Mouse (Mus musculus) liver, embryonic 16.5 days (tissue): ENCODE measurements at regions not wholly inside any gene's neighbourhood (a gene's known extent, or its start where the extent isn't known, plus 50 kb on each side); places are given as distances from the start of the nearest gene placed in this dataset.

Source experiments
- ATAC-seq: fragments of 200-750 bp; cut with Nextera tagmentation; 2 replicates; pipeline ENCODE4 v1.8.0; 2017; ENCODE audit warnings: low read depth, mild to moderate bottlenecking, moderate number of reproducible peaks, moderate library complexity
- H3K27ac ChIP-seq: fragments of 300-500 bp; sonication (generic); 2 replicates; pipeline ENCODE4 v1.5.1; 2014; ENCODE audit warnings: mild to moderate bottlenecking, low read length
- H3K27me3 ChIP-seq: fragments of 300-500 bp; sonication (generic); 2 replicates; pipeline ENCODE4 v1.6.1; 2014; ENCODE audit warnings: low read depth, low read length, mixed read lengths; ENCODE audit not compliant: control insufficient read depth, insufficient read depth
- H3K36me3 ChIP-seq: fragments of 300-500 bp; sonication (generic); 2 replicates; pipeline ENCODE4 v1.6.1; 2014; ENCODE audit warnings: mild to moderate bottlenecking; ENCODE audit not compliant: control insufficient read depth, insufficient read depth
- H3K4me1 ChIP-seq: fragments of 300-500 bp; sonication (generic); 2 replicates; pipeline ENCODE4 v1.6.1; 2014; ENCODE audit warnings: low read depth, low read length, mixed read lengths; ENCODE audit not compliant: control insufficient read depth
- H3K4me2 ChIP-seq: fragments of 300-500 bp; sonication (generic); 2 replicates; pipeline ENCODE4 v1.6.1; 2014; ENCODE audit warnings: low read depth, low read length, mixed read lengths
- H3K4me3 ChIP-seq: fragments of 300-500 bp; sonication (generic); 2 replicates; pipeline ENCODE4 v1.5.1; 2014; ENCODE audit warnings: low read depth, mild to moderate bottlenecking, low read length
- H3K9ac ChIP-seq: fragments of 300-500 bp; sonication (generic); 2 replicates; pipeline ENCODE4 v1.6.1; 2014; ENCODE audit warnings: low read depth, low read length
- H3K9me3 ChIP-seq: fragments of 300-500 bp; sonication (generic); replicated peaks from 2 replicates; pipeline ENCODE4 v1.6.1; 2016; ENCODE audit warnings: low read length; ENCODE audit not compliant: control insufficient read depth
- WGBS: fragments of 180-500 bp; shearing (Covaris S2); extraction: QIAGEN DNeasy Blood & Tissue Kit; methylation state at CpG from one replicate; pipeline ENCODE4 v1.1.7; 2014; ENCODE audit not compliant: insufficient replicate concordance; 5-methylcytosine and 5-hydroxymethylcytosine counted together

DNA sequence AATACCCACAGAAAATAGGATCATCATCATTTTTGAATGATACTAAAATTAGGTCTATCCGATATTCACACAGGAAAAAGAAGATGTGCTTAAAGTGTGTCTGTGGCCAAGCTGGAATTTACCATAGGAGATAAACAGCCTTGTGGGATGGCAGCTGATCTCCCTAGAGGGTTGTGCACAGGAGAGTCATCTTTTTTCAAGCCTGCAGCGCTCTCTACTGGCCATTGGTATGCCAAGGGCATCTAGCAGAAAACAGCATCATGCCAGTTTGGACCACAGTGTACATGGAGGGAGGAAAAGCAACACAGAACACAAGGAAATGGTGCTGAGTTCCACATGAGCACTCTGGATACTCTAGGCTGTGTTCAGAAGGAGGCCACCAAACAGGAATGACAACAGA lies 74.1 kb upstream of the Diaph3 start:
- Histone ChIP-seq H3K4me1 (no peaks in the 10 kb centered on the region), H3K36me3 (no peaks in the 10 kb centered on the region), H3K4me3 (no peak overlapping the region), H3K9ac (no peak overlapping the region), H3K27me3 (no peaks in the 10 kb centered on the region), H3K4me2 (no peak overlapping the region), H3K27ac (no peak overlapping the region), H3K9me3 (no peaks in the 10 kb centered on the region)
- no peak for ATAC-seq
- WGBS: 31% methylated on average over 2 of the region's 2 CpGs

DNA sequence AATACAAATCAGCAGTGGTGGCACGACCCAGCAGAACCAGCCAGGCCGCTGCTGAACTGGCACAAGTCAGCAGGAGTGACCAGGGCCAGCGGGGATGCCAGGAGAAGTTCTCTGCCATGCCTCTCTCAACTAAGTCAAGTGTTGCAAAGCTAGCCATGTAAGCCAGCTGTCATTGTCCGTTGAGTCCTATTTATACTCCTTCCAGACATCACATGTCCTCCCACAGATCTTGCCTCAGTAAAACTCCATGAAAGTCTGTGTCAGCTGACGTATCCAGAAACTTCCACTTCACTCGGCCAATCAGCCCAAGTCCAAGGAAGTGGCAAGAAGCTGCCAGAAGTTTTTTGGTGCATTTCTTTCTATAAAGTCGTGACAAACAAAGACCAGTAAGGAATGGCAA lies 76.0 kb upstream of the Diaph3 start:
- no peak overlapping the region for H3K9ac ChIP-seq
- no peaks in the 10 kb centered on the region for H3K9me3 ChIP-seq
- WGBS: 46% methylated on average over 7 of the region's 7 CpGs
- H3K36me3 ChIP-seq: no peaks in the 10 kb centered on the region
- H3K27me3 ChIP-seq: no peaks in the 10 kb centered on the region
- H3K4me3 ChIP-seq: no peak overlapping the region
- no peak overlapping the region for H3K4me2 ChIP-seq
- ATAC-seq: no peak
- no peaks in the 10 kb centered on the region for H3K4me1 ChIP-seq
- no peak overlapping the region for H3K27ac ChIP-seq

DNA sequence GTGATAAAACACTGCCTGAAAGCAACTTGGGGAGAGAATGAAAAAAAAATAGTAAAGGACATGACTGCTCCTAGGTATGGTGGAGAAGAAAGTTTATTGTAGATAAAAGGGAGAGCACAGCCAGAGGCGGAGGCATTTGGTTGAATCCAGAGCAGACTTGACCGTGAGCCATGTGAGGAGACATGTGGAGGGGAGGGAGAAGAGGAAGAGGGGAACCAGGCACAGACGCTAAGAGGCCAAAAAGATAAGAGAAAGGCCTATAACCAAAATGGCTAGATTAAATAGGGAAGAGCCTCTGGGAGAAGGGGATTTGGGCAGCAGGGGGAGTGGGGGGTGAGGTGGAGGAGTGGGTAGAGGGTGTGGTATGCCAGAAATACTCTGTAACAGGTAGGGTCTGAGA lies 78.9 kb upstream of the Diaph3 start:
- H3K4me1 ChIP-seq: no peaks in the 10 kb centered on the region
- no peak overlapping the region for H3K4me2 ChIP-seq
- no peak overlapping the region for H3K4me3 ChIP-seq
- H3K9me3 ChIP-seq: no peaks in the 10 kb centered on the region
- H3K27ac ChIP-seq: no peak overlapping the region
- WGBS: 56% methylated on average over 3 of the region's 3 CpGs
- no peak overlapping the region for H3K9ac ChIP-seq
- no peaks in the 10 kb centered on the region for H3K27me3 ChIP-seq
- H3K36me3 ChIP-seq: no peaks in the 10 kb centered on the region
- no peak for ATAC-seq

DNA sequence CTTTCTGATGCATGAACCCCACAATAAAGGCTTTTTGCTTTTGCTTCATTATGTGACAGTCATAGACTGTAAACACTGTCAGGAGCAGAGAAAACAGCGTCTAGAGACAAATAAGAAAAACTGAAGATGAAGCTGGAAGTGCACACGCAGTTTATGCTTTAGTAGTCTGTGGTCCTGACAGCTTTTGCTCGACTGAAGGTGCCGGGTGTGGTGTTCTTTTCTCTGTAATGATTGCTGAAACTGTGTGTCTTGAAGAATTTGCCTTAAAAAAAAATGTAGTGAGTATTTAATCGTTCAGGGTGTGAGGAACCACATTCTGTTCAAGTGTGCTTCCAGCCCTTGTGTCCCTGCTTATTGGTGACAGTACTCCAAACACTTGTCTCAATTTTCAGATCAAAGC lies 83.8 kb upstream of the Diaph3 start:
- 53% methylated on average over 5 of the region's 5 CpGs for WGBS
- Histone ChIP-seq H3K4me2 (no peak overlapping the region), H3K36me3 (no peaks in the 10 kb centered on the region), H3K9me3 (no peaks in the 10 kb centered on the region), H3K9ac (no peak overlapping the region), H3K4me3 (no peak overlapping the region), H3K27me3 (no peaks in the 10 kb centered on the region), H3K27ac (no peak overlapping the region), H3K4me1 (no peaks in the 10 kb centered on the region)
- ATAC-seq: no peak

DNA sequence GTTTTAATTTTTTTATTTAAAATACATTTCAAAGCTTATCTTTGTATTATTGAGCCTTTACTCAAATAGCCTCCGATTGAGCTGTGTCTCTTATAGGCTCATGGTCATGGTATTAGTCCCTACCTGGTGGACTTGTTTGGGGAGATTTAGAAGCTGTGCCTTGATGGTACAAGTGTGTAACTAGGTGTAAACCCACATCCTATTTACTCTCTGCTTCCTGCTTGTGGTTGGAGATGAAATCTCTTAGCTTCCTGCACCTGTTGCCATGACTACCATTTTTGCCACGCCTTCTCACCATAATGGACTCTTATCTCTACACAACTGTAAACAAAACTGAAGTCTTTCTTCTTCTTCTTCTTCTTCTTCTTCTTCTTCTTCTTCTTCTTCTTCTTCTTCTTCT lies 108.2 kb upstream of the Diaph3 start:
- Histone ChIP-seq H3K36me3 (no peaks in the 10 kb centered on the region), H3K4me3 (no peak overlapping the region), H3K9me3 (no peaks in the 10 kb centered on the region), H3K4me2 (no peak overlapping the region), H3K4me1 (no peaks in the 10 kb centered on the region), H3K27ac (no peak overlapping the region), H3K9ac (no peak overlapping the region), H3K27me3 (no peaks in the 10 kb centered on the region)
- 69% methylated on average over 2 of the region's 2 CpGs for WGBS
- no peak for ATAC-seq

DNA sequence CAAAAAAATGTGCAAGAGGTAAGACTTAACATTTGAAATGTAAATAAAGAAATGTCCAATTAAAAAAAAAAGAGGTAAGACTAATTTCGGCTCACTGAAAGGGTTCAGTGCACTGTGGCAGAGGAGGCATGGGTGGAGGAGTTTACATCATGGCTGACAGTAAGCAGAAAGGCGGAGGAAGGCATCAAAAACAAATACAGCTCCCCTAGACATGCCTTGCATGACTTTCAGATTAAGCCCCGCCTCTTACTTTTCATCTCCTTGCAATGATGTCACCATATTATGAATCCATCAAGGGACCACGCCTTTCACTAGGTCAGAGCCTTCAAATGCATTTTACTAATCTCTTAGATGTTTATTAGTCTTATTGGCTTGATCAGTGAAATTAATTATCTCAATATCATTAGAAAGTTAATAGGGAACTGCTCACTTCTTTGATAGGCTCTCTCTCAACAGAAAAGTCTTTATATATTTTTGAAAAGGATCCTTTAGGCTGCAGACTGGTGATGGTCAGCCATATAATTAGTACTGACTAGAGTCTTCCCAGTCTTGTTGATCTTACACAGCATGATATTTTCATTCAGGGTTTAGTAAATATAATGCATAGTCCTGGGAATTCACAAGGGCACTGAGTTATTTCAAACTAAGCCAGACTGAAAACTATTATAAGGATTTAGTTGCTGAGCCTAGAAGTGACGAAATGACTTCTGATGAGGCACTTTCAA lies 114.6 kb upstream of the Diaph3 start:
- WGBS: 52% methylated on average over 5 of the region's 5 CpGs
- ATAC-seq: no peak

DNA sequence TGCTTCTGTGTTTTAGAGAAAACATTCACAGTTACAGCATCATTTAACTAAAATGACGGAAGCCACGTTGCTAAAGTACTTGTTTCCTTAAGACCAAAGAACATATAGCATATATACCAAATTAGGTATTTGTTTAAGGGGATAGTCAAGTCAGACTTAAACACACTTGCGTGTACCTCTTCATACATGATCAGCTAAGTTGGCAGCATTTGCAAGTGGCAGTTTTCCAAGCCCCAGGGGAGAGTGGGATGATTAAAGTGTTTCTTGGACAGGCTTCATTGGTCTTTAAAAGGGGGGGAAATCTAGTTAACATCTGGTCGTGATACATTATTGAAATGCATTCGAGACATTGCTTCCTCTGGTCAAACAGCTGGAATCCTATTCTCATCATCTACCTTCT lies 120.7 kb upstream of the Diaph3 start:
- 68% methylated on average over 5 of the region's 5 CpGs for WGBS
- Histone ChIP-seq H3K27ac (no peak overlapping the region), H3K4me2 (no peak overlapping the region), H3K4me3 (no peak overlapping the region), H3K9me3 (no peaks in the 10 kb centered on the region), H3K27me3 (no peaks in the 10 kb centered on the region), H3K9ac (no peak overlapping the region), H3K4me1 (no peaks in the 10 kb centered on the region), H3K36me3 (no peaks in the 10 kb centered on the region)
- ATAC-seq: no peak

More for the DNA sequence above, 114.6 kb upstream of the Diaph3 start:
- Histone ChIP-seq H3K36me3 (no peaks in the 10 kb centered on the region), H3K4me3 (no peak overlapping the region), H3K9ac (no peak overlapping the region), H3K4me2 (no peak overlapping the region), H3K27ac (no peak overlapping the region), H3K4me1 (no peaks in the 10 kb centered on the region), H3K9me3 (no peaks in the 10 kb centered on the region), H3K27me3 (no peaks in the 10 kb centered on the region)

DNA sequence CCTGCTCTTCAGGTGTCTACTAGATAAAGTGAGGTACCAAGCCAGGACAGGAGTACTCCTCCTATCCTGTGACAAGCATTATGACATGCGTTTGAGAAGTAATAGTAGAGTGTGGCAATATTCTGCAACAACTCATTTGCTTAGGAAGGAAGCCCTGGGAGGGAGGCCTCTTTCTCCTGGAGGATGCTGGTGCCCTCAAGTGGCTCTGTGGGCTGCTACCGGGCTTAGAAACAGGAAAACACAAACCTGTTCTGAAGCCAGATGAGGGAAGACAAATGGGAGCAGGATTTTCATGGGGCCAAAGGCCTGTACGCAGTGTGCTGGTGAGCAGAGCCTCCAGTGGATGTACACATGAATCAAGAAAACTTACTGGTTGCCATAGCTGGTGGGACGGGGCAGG lies 123.8 kb upstream of the Diaph3 start:
- no peak for ATAC-seq
- H3K4me3 ChIP-seq: no peak overlapping the region
- no peaks in the 10 kb centered on the region for H3K4me1 ChIP-seq
- H3K27me3 ChIP-seq: no peaks in the 10 kb centered on the region
- 71% methylated on average over 4 of the region's 4 CpGs for WGBS
- H3K36me3 ChIP-seq: no peaks in the 10 kb centered on the region
- H3K27ac ChIP-seq: no peak overlapping the region
- no peak overlapping the region for H3K4me2 ChIP-seq
- H3K9ac ChIP-seq: no peak overlapping the region
- no peaks in the 10 kb centered on the region for H3K9me3 ChIP-seq

DNA sequence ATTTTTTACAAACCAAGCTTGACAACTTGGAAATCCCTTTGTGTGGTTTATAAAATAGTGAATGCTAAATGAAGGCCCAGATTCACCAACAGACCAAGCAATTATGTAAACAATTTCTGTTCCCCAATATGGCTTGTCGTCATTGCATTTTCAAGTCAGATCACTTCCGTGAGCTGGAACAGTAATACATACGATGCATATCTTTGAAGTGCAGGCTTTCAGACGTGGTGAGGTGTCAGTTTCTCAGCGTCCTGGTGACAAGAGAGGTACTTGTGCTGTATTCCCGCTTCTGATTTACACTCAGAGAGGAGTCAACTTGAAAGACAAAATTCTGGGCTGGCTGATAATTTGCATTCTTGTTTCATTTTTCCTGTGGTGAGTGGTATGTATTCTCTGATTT lies 125.3 kb upstream of the Diaph3 start:
- WGBS: 42% methylated on average over 6 of the region's 6 CpGs
- no peaks in the 10 kb centered on the region for H3K4me1 ChIP-seq
- H3K27me3 ChIP-seq: no peaks in the 10 kb centered on the region
- ATAC-seq: no peak
- no peaks in the 10 kb centered on the region for H3K9me3 ChIP-seq
- H3K27ac ChIP-seq: no peak overlapping the region
- no peak overlapping the region for H3K9ac ChIP-seq
- H3K36me3 ChIP-seq: no peaks in the 10 kb centered on the region
- H3K4me3 ChIP-seq: no peak overlapping the region
- no peak overlapping the region for H3K4me2 ChIP-seq
